Mouse (Mus musculus): Measurements from ENCODE around the gene Mtmr4. TPM values are rescaled to one million over a fixed set of nuclear protein-coding genes. Genes with fewer than 3 reads are reported as not detected.

Mtmr4 gene
- total and polyA plus RNA-seq, 3 experiments, result 7.3 to 20.2 (median 14.3) TPM

DNA sequence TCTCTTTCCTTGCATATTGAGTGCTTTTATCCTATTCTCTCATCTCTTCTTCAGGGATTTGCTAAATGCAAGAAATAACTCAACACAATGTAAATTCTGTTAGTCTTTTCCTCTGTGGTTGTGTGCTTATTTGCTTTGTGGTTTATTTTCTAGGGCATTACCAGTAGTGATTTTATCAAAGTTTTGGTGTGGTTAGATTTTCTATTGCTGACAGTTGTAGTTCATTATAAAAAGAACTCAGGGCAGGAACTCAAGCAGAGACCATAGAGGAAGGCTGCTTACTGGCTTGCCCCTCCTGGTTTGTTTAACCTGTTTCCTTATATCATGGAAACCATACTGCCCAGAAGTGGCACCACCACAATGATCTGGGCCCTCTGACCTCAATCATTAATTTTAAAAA lies 50.9 kb downstream of the Mtmr4 start:
- DNase-seq (ENCODE audit: low spot score) (no peak), ATAC-seq (ENCODE audit: extremely low read depth, insufficient number of reproducible peaks, low FRiP score, poor library complexity, severe bottlenecking) (no peak)
- no peak for TF ChIP-seq TAL1 (conservative IDR thresholded peaks at IDR 0.05; ENCODE audit: low read depth, low read length)

DNA sequence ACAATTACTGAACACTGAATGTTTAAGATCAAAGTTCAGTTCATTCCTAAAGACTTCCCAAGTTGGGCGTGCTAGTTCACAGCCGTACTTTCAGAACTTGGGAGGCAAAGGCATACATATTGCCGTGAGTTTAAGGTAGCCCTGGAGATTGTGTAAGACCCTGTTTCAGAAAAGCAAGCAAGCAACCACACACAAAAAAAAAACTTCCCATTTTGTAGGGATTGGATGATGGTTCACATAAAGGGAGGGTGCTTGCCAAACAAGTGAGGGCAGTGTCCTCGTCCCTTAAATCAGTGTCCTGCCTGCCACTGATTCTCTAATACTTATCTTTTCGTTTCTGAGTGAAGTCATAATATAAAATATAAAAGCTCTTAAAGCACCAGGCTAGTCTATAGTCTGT lies 62.7 kb downstream of the Mtmr4 start:
- Histone ChIP-seq H3K27me3 (ENCODE audit: insufficient read depth, low read length) (peaks cover 11% of the 10 kb centered on the region), H3K4me1 (ENCODE audit: insufficient read depth, low read depth, low read length) (peaks cover 4% of the 10 kb centered on the region; the same call in 1 of the 2 replicates), H3K4me3 (ENCODE audit: low read depth, low read length) (no peak overlapping the region), H3K9me3 (replicated peaks) (no peaks in the 10 kb centered on the region), H3K36me3 (replicated peaks) (no peaks in the 10 kb centered on the region)
- DNase-seq (ENCODE audit: low spot score) (no peak), ATAC-seq (ENCODE audit: extremely low read depth, insufficient number of reproducible peaks, low FRiP score, poor library complexity, severe bottlenecking) (no peak)
- no peak for TF ChIP-seq TAL1 (conservative IDR thresholded peaks at IDR 0.05; ENCODE audit: low read depth, low read length)
- no peak for TF ChIP-seq GATA2 (IDR thresholded peaks at IDR 0.05; ENCODE audit: borderline replicate concordance, low read depth, low read length)
- TF ChIP-seq CTCF (IDR thresholded peaks at IDR 0.05; ENCODE audit: low read depth, low read length), result no peak
- no peak for TF ChIP-seq GATA1 (IDR thresholded peaks at IDR 0.05; ENCODE audit: borderline replicate concordance, low read length)
- no peak for TF ChIP-seq POLR2AphosphoS5 (IDR thresholded peaks at IDR 0.05; ENCODE audit: insufficient replicate concordance, low read depth, low read length)

More for the DNA sequence above, 50.9 kb downstream of the Mtmr4 start:
- H3K36me3 ChIP-seq (replicated peaks), result no peaks in the 10 kb centered on the region
- peaks cover 5% of the 10 kb centered on the region; the same call in 1 of the 2 replicates for H3K27me3 ChIP-seq (ENCODE audit: insufficient read depth, low read length)
- no peak overlapping the region for H3K4me3 ChIP-seq (ENCODE audit: low read depth, low read length)
- H3K4me1 ChIP-seq (ENCODE audit: insufficient read depth, low read depth, low read length), result peaks cover 17% of the 10 kb centered on the region
- H3K9me3 ChIP-seq (replicated peaks), result no peaks in the 10 kb centered on the region

DNA sequence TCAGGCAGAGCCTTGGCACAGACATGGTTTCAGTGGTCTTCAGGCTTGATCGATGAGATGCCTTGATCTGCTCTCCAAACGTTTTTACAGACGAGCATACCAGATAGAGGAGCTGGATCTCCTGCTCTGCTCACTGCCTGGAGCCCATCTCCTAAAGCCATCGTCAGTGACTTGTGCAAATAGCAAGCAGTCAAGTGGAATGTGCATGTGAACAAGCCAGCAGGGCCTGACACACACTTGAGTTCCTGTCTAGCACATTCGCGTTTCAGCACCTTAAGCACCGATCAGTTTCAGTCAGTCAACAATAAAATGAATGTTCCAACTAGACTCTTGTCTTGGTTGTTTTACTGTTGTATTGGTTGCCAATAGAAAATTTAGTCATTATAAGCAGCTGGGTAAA lies 67.3 kb downstream of the Mtmr4 start:
- ATAC-seq (ENCODE audit: extremely low read depth, insufficient number of reproducible peaks, low FRiP score, poor library complexity, severe bottlenecking) (no peak), DNase-seq (ENCODE audit: low spot score) (no peak)
- Histone ChIP-seq H3K4me1 (ENCODE audit: insufficient read depth, low read depth, low read length) (peaks cover 17% of the 10 kb centered on the region), H3K9me3 (replicated peaks) (no peaks in the 10 kb centered on the region), H3K4me3 (ENCODE audit: low read depth, low read length) (no peak overlapping the region), H3K36me3 (replicated peaks) (no peaks in the 10 kb centered on the region), H3K27me3 (ENCODE audit: insufficient read depth, low read length) (peaks cover 11% of the 10 kb centered on the region)
- no peak for TF ChIP-seq POLR2AphosphoS5 (IDR thresholded peaks at IDR 0.05; ENCODE audit: insufficient replicate concordance, low read depth, low read length)
- no peak for TF ChIP-seq GATA2 (IDR thresholded peaks at IDR 0.05; ENCODE audit: borderline replicate concordance, low read depth, low read length)
- TF ChIP-seq TAL1 (conservative IDR thresholded peaks at IDR 0.05; ENCODE audit: low read depth, low read length), result no peak
- TF ChIP-seq GATA1 (IDR thresholded peaks at IDR 0.05; ENCODE audit: borderline replicate concordance, low read length), result no peak
- TF ChIP-seq CTCF (IDR thresholded peaks at IDR 0.05; ENCODE audit: low read depth, low read length), result no peak

DNA sequence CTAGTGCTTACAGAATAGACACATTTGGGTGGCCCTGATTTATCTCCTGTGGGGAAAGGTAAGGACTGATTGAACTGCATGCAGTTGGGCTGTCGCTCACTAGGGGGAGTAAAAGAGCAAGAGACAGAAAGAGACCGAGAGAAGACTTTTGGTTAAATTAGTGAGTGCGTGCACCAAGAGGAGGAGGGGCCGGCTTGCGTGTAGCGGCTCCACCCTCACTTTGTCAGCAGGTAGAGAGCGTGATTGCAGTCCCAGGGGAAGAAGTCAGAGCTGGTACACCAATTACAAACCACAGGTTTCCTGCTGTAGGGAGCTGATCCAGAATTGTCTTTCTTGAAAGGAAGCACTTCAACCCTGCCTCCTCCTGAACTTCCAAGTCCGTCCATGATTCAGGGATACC lies 70.4 kb downstream of the Mtmr4 start, which contains the start of gene Rnf43:
Rnf43 (plus strand) TSS at position 316 of the 400 bp plus-strand sequence.
- peak; percentile 58 for DNase-seq (ENCODE audit: low spot score)
- peaks cover 9% of the 10 kb centered on the region for H3K27me3 ChIP-seq (ENCODE audit: insufficient read depth, low read length)
- H3K4me1 ChIP-seq (ENCODE audit: insufficient read depth, low read depth, low read length), result peaks cover 38% of the 10 kb centered on the region
- peak within 1 kb of the TSS; percentile 76 for H3K4me3 ChIP-seq (ENCODE audit: low read depth, low read length)
- ATAC-seq (ENCODE audit: extremely low read depth, insufficient number of reproducible peaks, low FRiP score, poor library complexity, severe bottlenecking), result peak; percentile 65
- TF ChIP-seq CTCF (IDR thresholded peaks at IDR 0.05; ENCODE audit: low read depth, low read length), result peak; percentile 81
- TF ChIP-seq POLR2AphosphoS5 (IDR thresholded peaks at IDR 0.05; ENCODE audit: insufficient replicate concordance, low read depth, low read length), result no peak
- H3K36me3 ChIP-seq (replicated peaks), result peaks cover 3% of the 10 kb centered on the region
- H3K9me3 ChIP-seq (replicated peaks), result no peaks in the 10 kb centered on the region

DNA sequence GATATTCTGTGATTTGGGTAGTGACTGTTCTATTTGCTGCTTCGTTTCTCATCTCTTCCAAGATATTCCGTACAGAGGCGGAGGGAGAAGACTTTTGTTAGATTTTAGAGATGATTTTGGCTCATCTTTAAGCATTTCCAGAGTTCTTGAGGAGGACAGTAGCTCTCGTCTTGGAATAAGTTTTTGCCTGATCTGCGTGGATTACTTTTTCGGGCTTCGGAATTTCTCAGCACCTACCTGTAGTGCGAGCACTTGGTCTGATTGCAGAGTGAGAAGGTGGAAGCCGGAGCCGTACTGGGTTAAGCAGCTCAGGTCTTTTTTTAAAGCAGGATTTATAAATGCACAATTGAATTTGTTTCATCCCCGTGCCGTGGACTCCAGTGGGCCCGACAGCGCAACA lies 70.9 kb downstream of the Mtmr4 start:
- no peak for DNase-seq (ENCODE audit: low spot score)
- no peak for ATAC-seq (ENCODE audit: extremely low read depth, insufficient number of reproducible peaks, low FRiP score, poor library complexity, severe bottlenecking)
- TF ChIP-seq TAL1 (conservative IDR thresholded peaks at IDR 0.05; ENCODE audit: low read depth, low read length) (no peak), GATA1 (IDR thresholded peaks at IDR 0.05; ENCODE audit: borderline replicate concordance, low read length) (no peak), CTCF (IDR thresholded peaks at IDR 0.05; ENCODE audit: low read depth, low read length) (no peak), GATA2 (IDR thresholded peaks at IDR 0.05; ENCODE audit: borderline replicate concordance, low read depth, low read length) (no peak), POLR2AphosphoS5 (IDR thresholded peaks at IDR 0.05; ENCODE audit: insufficient replicate concordance, low read depth, low read length) (no peak)
- Histone ChIP-seq H3K27me3 (ENCODE audit: insufficient read depth, low read length) (peaks cover 9% of the 10 kb centered on the region), H3K36me3 (replicated peaks) (peaks cover 3% of the 10 kb centered on the region), H3K4me1 (ENCODE audit: insufficient read depth, low read depth, low read length) (peaks cover 42% of the 10 kb centered on the region), H3K4me3 (ENCODE audit: low read depth, low read length) (peak overlapping the region; percentile 76), H3K9me3 (replicated peaks) (no peaks in the 10 kb centered on the region)

DNA sequence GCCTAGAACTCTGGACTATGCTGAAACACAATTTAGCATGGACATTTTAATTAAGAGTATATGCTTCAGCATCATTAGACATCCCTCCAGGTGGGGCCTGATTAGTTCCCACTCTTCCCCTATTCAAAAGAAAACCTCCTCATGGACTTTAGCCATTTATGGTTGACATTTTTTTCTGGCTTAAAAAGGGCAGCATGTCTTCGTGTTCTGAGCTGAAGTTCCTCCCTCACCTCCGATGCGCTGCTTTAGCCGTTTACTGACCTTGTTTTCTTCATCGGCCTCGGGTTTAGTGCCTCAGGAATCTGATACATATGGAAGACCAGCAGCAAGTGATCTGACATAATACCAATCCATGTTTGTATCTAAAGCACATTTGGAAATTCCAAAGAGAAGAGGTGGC lies 72.0 kb downstream of the Mtmr4 start:
- H3K36me3 ChIP-seq (replicated peaks), result peaks cover 9% of the 10 kb centered on the region
- DNase-seq (ENCODE audit: low spot score) (no peak), ATAC-seq (ENCODE audit: extremely low read depth, insufficient number of reproducible peaks, low FRiP score, poor library complexity, severe bottlenecking) (no peak)
- H3K4me3 ChIP-seq (ENCODE audit: low read depth, low read length), result peak overlapping the region; percentile 76
- H3K4me1 ChIP-seq (ENCODE audit: insufficient read depth, low read depth, low read length), result peaks cover 49% of the 10 kb centered on the region
- TF ChIP-seq CTCF (IDR thresholded peaks at IDR 0.05; ENCODE audit: low read depth, low read length) (no peak), TAL1 (conservative IDR thresholded peaks at IDR 0.05; ENCODE audit: low read depth, low read length) (no peak), GATA2 (IDR thresholded peaks at IDR 0.05; ENCODE audit: borderline replicate concordance, low read depth, low read length) (no peak), POLR2AphosphoS5 (IDR thresholded peaks at IDR 0.05; ENCODE audit: insufficient replicate concordance, low read depth, low read length) (no peak), GATA1 (IDR thresholded peaks at IDR 0.05; ENCODE audit: borderline replicate concordance, low read length) (no peak)
- H3K27me3 ChIP-seq (ENCODE audit: insufficient read depth, low read length), result peaks cover 9% of the 10 kb centered on the region
- H3K9me3 ChIP-seq (replicated peaks), result no peaks in the 10 kb centered on the region

DNA sequence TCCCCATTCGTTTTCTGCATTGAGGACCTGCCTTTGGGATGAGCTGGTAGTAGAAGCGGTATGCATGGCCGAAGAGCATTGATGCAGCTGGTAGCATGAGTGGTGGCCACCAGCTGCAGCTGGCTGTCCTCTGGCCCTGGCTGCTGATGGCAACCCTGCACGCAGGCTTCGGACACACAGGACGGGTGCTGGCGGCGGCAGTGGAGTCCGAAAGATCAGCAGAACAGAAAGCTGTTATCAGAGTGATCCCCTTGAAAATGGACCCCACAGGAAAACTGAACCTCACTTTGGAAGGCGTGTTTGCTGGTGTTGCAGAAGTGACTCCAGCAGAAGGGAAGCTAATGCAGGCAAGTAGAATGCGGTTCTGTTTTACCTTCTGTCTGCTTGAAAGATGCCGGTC lies 72.6 kb downstream of the Mtmr4 start:
- TF ChIP-seq POLR2AphosphoS5 (IDR thresholded peaks at IDR 0.05; ENCODE audit: insufficient replicate concordance, low read depth, low read length), result no peak
- no peak for TF ChIP-seq GATA1 (IDR thresholded peaks at IDR 0.05; ENCODE audit: borderline replicate concordance, low read length)
- TF ChIP-seq TAL1 (conservative IDR thresholded peaks at IDR 0.05; ENCODE audit: low read depth, low read length), result no peak
- TF ChIP-seq CTCF (IDR thresholded peaks at IDR 0.05; ENCODE audit: low read depth, low read length), result no peak
- TF ChIP-seq GATA2 (IDR thresholded peaks at IDR 0.05; ENCODE audit: borderline replicate concordance, low read depth, low read length), result no peak
- peaks cover 5% of the 10 kb centered on the region; the same call in 1 of the 2 replicates for H3K27me3 ChIP-seq (ENCODE audit: insufficient read depth, low read length)
- ATAC-seq (ENCODE audit: extremely low read depth, insufficient number of reproducible peaks, low FRiP score, poor library complexity, severe bottlenecking) (no peak), DNase-seq (ENCODE audit: low spot score) (peak; percentile 9)
- peak overlapping the region; percentile 76 for H3K4me3 ChIP-seq (ENCODE audit: low read depth, low read length)
- H3K9me3 ChIP-seq (replicated peaks), result no peaks in the 10 kb centered on the region
- peaks cover 49% of the 10 kb centered on the region for H3K4me1 ChIP-seq (ENCODE audit: insufficient read depth, low read depth, low read length)
- H3K36me3 ChIP-seq (replicated peaks), result peaks cover 10% of the 10 kb centered on the region
